Comparison of ENCODE assay signal across 20 mouse cellular contexts in genomic region chr10:115505631-115506239, GRCm38 (mm10).
"Had no signal": no experiment of that assay in that cellular context is flagged by ENCODE, and none has a peak within 500 bp of the region (broad histone marks: within the 10 kb centered on the region; RNA-seq: fewer than 3 reads in every experiment).

No protein-coding gene starts in this region.

- H3K9ac ChIP-seq: kidney, embryonic 15.5 days; limb, embryonic 13.5 days; liver, embryonic 14.5 days; liver, postnatal 0 days; lung, embryonic 14.5 days; midbrain, embryonic 13.5 days had no signal

- H3K27me3 ChIP-seq: kidney, embryonic 15.5 days; limb, embryonic 13.5 days; midbrain, embryonic 13.5 days had no signal

- H3K4me1 ChIP-seq: kidney, embryonic 15.5 days; limb, embryonic 13.5 days; midbrain, embryonic 13.5 days had no signal

- H3K9me3 ChIP-seq: kidney, embryonic 15.5 days; limb, embryonic 13.5 days; midbrain, embryonic 13.5 days had no signal

- H3K36me3 ChIP-seq: kidney, embryonic 15.5 days; limb, embryonic 13.5 days; midbrain, embryonic 13.5 days had no signal

- H3K27ac ChIP-seq: kidney, embryonic 15.5 days; limb, embryonic 13.5 days; liver, embryonic 14.5 days; macrophage; midbrain, embryonic 13.5 days had no signal

- H3K4me2 ChIP-seq: kidney, embryonic 15.5 days; limb, embryonic 13.5 days; liver, embryonic 11.5 days; lung, embryonic 14.5 days; midbrain, embryonic 13.5 days had no signal

- DNase-seq: kidney, adult 11 months; kidney, postnatal 10 days; kidney, postnatal 36 days; layer of hippocampus, postnatal 36 days; left cerebral cortex, postnatal 4 days; liver, postnatal 0 days; lung, embryonic 14.5 days; right cerebral cortex, postnatal 25 days; thymus, adult 2 months; thymus, postnatal 14 days; thymus, postnatal 4 days had no signal

- H3K4me3 ChIP-seq: kidney, embryonic 15.5 days; limb, embryonic 13.5 days; midbrain, embryonic 13.5 days; myocyte had no signal

- ATAC-seq: liver, postnatal 0 days; lung, postnatal 0 days; midbrain, embryonic 13.5 days; midbrain, embryonic 16.5 days had no signal
